In genomic region chr10:10355605-10356227, GRCm38 (mm10) we compare ENCODE assay signal across 8 mouse cellular contexts.
A peak's percentile ranks its signal among the peaks of the same experiment; 100 is the strongest.
DNase-seq lines count a peak whose midpoint lies in the region; ATAC-seq and TF ChIP-seq lines count a peak whose summit lies in the region.

No protein-coding gene starts in this region.

- intact Hi-C loops in gastrocnemius, adult 2 months (cut with DNase I), result loop anchor here (5.0 kb wide), 1 partner anchor 202 kb away; the partner anchor contains the start of gene Rab32
- intact Hi-C loops in gastrocnemius, postnatal 14 days (cut with DNase I; ENCODE audit: low total_unique reads), result no loop called here
- intact Hi-C loops in gastrocnemius, postnatal 36 days (cut with DNase I), result no loop called here

- H3K9ac ChIP-seq in hindbrain, postnatal 0 days (replicated peaks; ENCODE audit: low read length), result no peak overlapping the region
- H3K9ac ChIP-seq in liver, embryonic 11.5 days (ENCODE audit: low read depth, low read length), result no peak overlapping the region

- no peak overlapping the region for H3K4me2 ChIP-seq in hindbrain, postnatal 0 days (ENCODE audit: low read depth, low read length)
- no peak overlapping the region for H3K4me2 ChIP-seq in liver, embryonic 11.5 days

- no peak for DNase-seq in gastrocnemius, adult 2 months
- no peak for DNase-seq in gastrocnemius, postnatal 14 days
- peak; percentile 51 for DNase-seq in R1 (ENCODE audit: low read depth, low spot score)
- DNase-seq in embryonic facial prominence, embryonic 10.5 days (ENCODE audit: low spot score), result peak; percentile 31
- peak; percentile 83 for DNase-seq in hindbrain, postnatal 0 days (ENCODE audit: low spot score)
- DNase-seq in liver, embryonic 11.5 days (ENCODE audit: low spot score), result peak; percentile 32
- peak; percentile 11 for DNase-seq in retina, postnatal 7 days (ENCODE audit: low read depth, low spot score)
- DNase-seq in gastrocnemius, postnatal 36 days, result no peak

- WGBS in embryonic facial prominence, embryonic 10.5 days, result 24% methylated on average over 3 of the region's 3 CpGs
- WGBS in hindbrain, postnatal 0 days, result 13% methylated on average over 3 of the region's 3 CpGs
- 16% methylated on average over 3 of the region's 3 CpGs for WGBS in liver, embryonic 11.5 days

- H3K4me1 ChIP-seq in embryonic facial prominence, embryonic 10.5 days, result no peaks in the 10 kb centered on the region
- no peaks in the 10 kb centered on the region for H3K4me1 ChIP-seq in hindbrain, postnatal 0 days (ENCODE audit: insufficient read depth, low read length)
- no peaks in the 10 kb centered on the region for H3K4me1 ChIP-seq in liver, embryonic 11.5 days (replicated peaks; ENCODE audit: control insufficient read depth, insufficient read depth, low read length)

- peak; percentile 48 for TF ChIP-seq CTCF in gastrocnemius, adult 2 months (IDR thresholded peaks at IDR 0.05)
- TF ChIP-seq CTCF in hindbrain, postnatal 0 days (IDR thresholded peaks at IDR 0.05; ENCODE audit: low read depth), result peak; percentile 71

- H3K27ac ChIP-seq in gastrocnemius, adult 2 months, result no peak overlapping the region
- H3K27ac ChIP-seq in embryonic facial prominence, embryonic 10.5 days (replicated peaks), result no peak overlapping the region
- H3K27ac ChIP-seq in hindbrain, postnatal 0 days, result no peak overlapping the region
- no peak overlapping the region for H3K27ac ChIP-seq in liver, embryonic 11.5 days (ENCODE audit: low read depth, low read length)

- H3K4me3 ChIP-seq in gastrocnemius, adult 2 months, result no peak overlapping the region
- H3K4me3 ChIP-seq in embryonic facial prominence, embryonic 10.5 days, result no peak overlapping the region
- H3K4me3 ChIP-seq in hindbrain, postnatal 0 days (ENCODE audit: low read length), result no peak overlapping the region
- H3K4me3 ChIP-seq in liver, embryonic 11.5 days (ENCODE audit: low read depth, low read length), result no peak overlapping the region

- no peaks in the 10 kb centered on the region for H3K36me3 ChIP-seq in embryonic facial prominence, embryonic 10.5 days (replicated peaks)
- no peaks in the 10 kb centered on the region for H3K36me3 ChIP-seq in hindbrain, postnatal 0 days (ENCODE audit: insufficient read depth, low read length)
- H3K36me3 ChIP-seq in liver, embryonic 11.5 days (ENCODE audit: control insufficient read depth, insufficient read depth, low read length), result no peaks in the 10 kb centered on the region

- ATAC-seq in hindbrain, postnatal 0 days, result peak; percentile 92
- peak; percentile 71 for ATAC-seq in liver, embryonic 11.5 days (replicated peaks; ENCODE audit: low FRiP score)

- H3K9me3 ChIP-seq in embryonic facial prominence, embryonic 10.5 days, result no peaks in the 10 kb centered on the region
- no peaks in the 10 kb centered on the region for H3K9me3 ChIP-seq in hindbrain, postnatal 0 days (ENCODE audit: low read length)
- H3K9me3 ChIP-seq in liver, embryonic 11.5 days (ENCODE audit: control insufficient read depth, low read length), result no peaks in the 10 kb centered on the region

- H3K27me3 ChIP-seq in embryonic facial prominence, embryonic 10.5 days (replicated peaks; ENCODE audit: low read depth, poor library complexity, severe bottlenecking), result no peaks in the 10 kb centered on the region
- H3K27me3 ChIP-seq in hindbrain, postnatal 0 days (ENCODE audit: insufficient read depth, low read length), result no peaks in the 10 kb centered on the region
- H3K27me3 ChIP-seq in liver, embryonic 11.5 days (replicated peaks; ENCODE audit: control insufficient read depth, insufficient read depth, low read length), result no peaks in the 10 kb centered on the region

Comparison
In these comparisons a context has a peak if more than half of its experiments do, and no peak if none do; other contexts are left out.
1. DNase-seq: peak in R1 (single experiment), embryonic facial prominence, embryonic 10.5 days (single experiment), hindbrain, postnatal 0 days (single experiment), liver, embryonic 11.5 days (single experiment) and retina, postnatal 7 days (single experiment); none in gastrocnemius, adult 2 months (single experiment), gastrocnemius, postnatal 14 days (single experiment) and gastrocnemius, postnatal 36 days (0 of 2).